Mouse (Mus musculus): ENCODE data around the gene Cd209e. TPM values are rescaled to one million over a fixed set of nuclear protein-coding genes. Genes with fewer than 3 reads are reported as not detected.
"Not testable (repeated sequence)": the region's sequence is repeated elsewhere in the genome, so short reads cannot be mapped to it uniquely, and the experiment has no call there.

Gene Cd209e
- not detected in 2 replicates for polyA plus RNA-seq (2012; ENCODE audit: insufficient read depth, insufficient read length, missing spikeins)

- H3K4me1 ChIP-seq (ENCODE audit: control insufficient read depth, insufficient read depth, low read length), result no peaks in the 10 kb centered on the region
- TF ChIP-seq POLR2A (IDR thresholded peaks at IDR 0.05; ENCODE audit: borderline replicate concordance, low read depth, low read length) (no peak), CTCF (IDR thresholded peaks at IDR 0.05; ENCODE audit: low read depth, low read length) (no peak)
- H3K27ac ChIP-seq (ENCODE audit: insufficient read depth, low read depth, low read length), result no peak within 1 kb of the TSS
- H3K4me3 ChIP-seq (ENCODE audit: insufficient read depth, low read length), result no peak within 1 kb of the TSS
Observed at GRCm38 (mm10) chr8:3854209-3854608, at the start of gene Cd209e. Gene Cd209e (minus strand): TSS chr8:3854309.

- Histone ChIP-seq H3K4me3 (ENCODE audit: insufficient read depth, low read length) (no peak within 1 kb of the TSS), H3K27ac (ENCODE audit: insufficient read depth, low read depth, low read length) (no peak within 1 kb of the TSS)
- TF ChIP-seq POLR2A (IDR thresholded peaks at IDR 0.05; ENCODE audit: borderline replicate concordance, low read depth, low read length), result no peak
Observed at GRCm38 (mm10) chr8:3878455-3878854, 24.3 kb upstream of the Cd209e start, which contains the start of gene Cd209d. Gene Cd209d (minus strand): TSS chr8:3878555.

GRCm38 (mm10) chr8:3876121-3876520 is 22.0 kb upstream of the Cd209e start:
- Histone ChIP-seq H3K4me3 (ENCODE audit: insufficient read depth, low read length) (no peak overlapping the region), H3K27ac (ENCODE audit: insufficient read depth, low read depth, low read length) (no peak overlapping the region), H3K4me1 (ENCODE audit: control insufficient read depth, insufficient read depth, low read length) (no peaks in the 10 kb centered on the region)
- TF ChIP-seq POLR2A (IDR thresholded peaks at IDR 0.05; ENCODE audit: borderline replicate concordance, low read depth, low read length), result no peak
- no peak for TF ChIP-seq CTCF (IDR thresholded peaks at IDR 0.05; ENCODE audit: low read depth, low read length)

More at GRCm38 (mm10) chr8:3878455-3878854, 24.3 kb upstream of the Cd209e start, which contains the start of gene Cd209d:
- no peaks in the 10 kb centered on the region for H3K4me1 ChIP-seq (ENCODE audit: control insufficient read depth, insufficient read depth, low read length)

- not testable (repeated sequence) for H3K4me1 ChIP-seq (ENCODE audit: control insufficient read depth, insufficient read depth, low read length); H3K4me3 ChIP-seq (ENCODE audit: insufficient read depth, low read length); H3K27ac ChIP-seq (ENCODE audit: insufficient read depth, low read depth, low read length)
Observed at GRCm38 (mm10) chr8:3862736-3863135, 8.6 kb upstream of the Cd209e start.

- no peak overlapping the region for H3K27ac ChIP-seq (ENCODE audit: insufficient read depth, low read depth, low read length)
- H3K4me1 ChIP-seq (ENCODE audit: control insufficient read depth, insufficient read depth, low read length), result no peaks in the 10 kb centered on the region
- TF ChIP-seq CTCF (IDR thresholded peaks at IDR 0.05; ENCODE audit: low read depth, low read length) (no peak), POLR2A (IDR thresholded peaks at IDR 0.05; ENCODE audit: borderline replicate concordance, low read depth, low read length) (no peak)
- no peak overlapping the region for H3K4me3 ChIP-seq (ENCODE audit: insufficient read depth, low read length)
Observed at GRCm38 (mm10) chr8:3803091-3803490, 51.0 kb downstream of the Cd209e start.

Other genes with a start within 250 kb of the Cd209e start
- gene Xab2, start 233.0 kb downstream of the Cd209e start, polyA plus RNA-seq (2012; ENCODE audit: insufficient read depth, insufficient read length, missing spikeins), result 32.3 and 36.4 TPM in 2 replicates
- gene Pet100, start 232.8 kb downstream of the Cd209e start, polyA plus RNA-seq (2012; ENCODE audit: insufficient read depth, insufficient read length, missing spikeins), result 116 and 153 TPM in 2 replicates
- gene Pcp2, start 228.8 kb downstream of the Cd209e start, polyA plus RNA-seq (2012; ENCODE audit: insufficient read depth, insufficient read length, missing spikeins), result not detected in 2 replicates
- gene Stxbp2, start 223.4 kb downstream of the Cd209e start, polyA plus RNA-seq (2012; ENCODE audit: insufficient read depth, insufficient read length, missing spikeins), result 312 and 315 TPM in 2 replicates
- gene Retn, start 198.5 kb downstream of the Cd209e start, polyA plus RNA-seq (2012; ENCODE audit: insufficient read depth, insufficient read length, missing spikeins), result not detected in 2 replicates
- gene Mcemp1, start 188.6 kb downstream of the Cd209e start, polyA plus RNA-seq (2012; ENCODE audit: insufficient read depth, insufficient read length, missing spikeins), result 2.0 and 3.1 TPM in 2 replicates
- gene Fcor, start 181.9 kb downstream of the Cd209e start, polyA plus RNA-seq (2012; ENCODE audit: insufficient read depth, insufficient read length, missing spikeins), result 3.6 and 4.5 TPM in 2 replicates
- 14.2 and 14.3 TPM in 2 replicates for gene Trappc5, start 178.0 kb downstream of the Cd209e start, polyA plus RNA-seq (2012; ENCODE audit: insufficient read depth, insufficient read length, missing spikeins)
- not detected in 2 replicates for gene Fcer2a, start 160.1 kb downstream of the Cd209e start, polyA plus RNA-seq (2012; ENCODE audit: insufficient read depth, insufficient read length, missing spikeins)
- not detected in 2 replicates for gene Clec4g, start 133.7 kb downstream of the Cd209e start, polyA plus RNA-seq (2012; ENCODE audit: insufficient read depth, insufficient read length, missing spikeins)
- gene Cd209a, start 105.3 kb downstream of the Cd209e start, polyA plus RNA-seq (2012; ENCODE audit: insufficient read depth, insufficient read length, missing spikeins), result not detected in 2 replicates
- gene Cd209d, start 24.2 kb upstream of the Cd209e start, polyA plus RNA-seq (2012; ENCODE audit: insufficient read depth, insufficient read length, missing spikeins), result not detected in 2 replicates
- not detected in 2 replicates for gene Cd209b, start 72.5 kb upstream of the Cd209e start, polyA plus RNA-seq (2012; ENCODE audit: insufficient read depth, insufficient read length, missing spikeins)
- not detected in 2 replicates for gene Cd209c, start 100.4 kb upstream of the Cd209e start, polyA plus RNA-seq (2012; ENCODE audit: insufficient read depth, insufficient read length, missing spikeins)